Mouse (Mus musculus): Measurements from ENCODE around the gene Gm20532. TPM values are rescaled to one million over a fixed set of nuclear protein-coding genes. Genes with fewer than 3 reads are reported as not detected.

Gm20532 gene
- polyA plus RNA-seq, 1 experiment, result not detected

DNA sequence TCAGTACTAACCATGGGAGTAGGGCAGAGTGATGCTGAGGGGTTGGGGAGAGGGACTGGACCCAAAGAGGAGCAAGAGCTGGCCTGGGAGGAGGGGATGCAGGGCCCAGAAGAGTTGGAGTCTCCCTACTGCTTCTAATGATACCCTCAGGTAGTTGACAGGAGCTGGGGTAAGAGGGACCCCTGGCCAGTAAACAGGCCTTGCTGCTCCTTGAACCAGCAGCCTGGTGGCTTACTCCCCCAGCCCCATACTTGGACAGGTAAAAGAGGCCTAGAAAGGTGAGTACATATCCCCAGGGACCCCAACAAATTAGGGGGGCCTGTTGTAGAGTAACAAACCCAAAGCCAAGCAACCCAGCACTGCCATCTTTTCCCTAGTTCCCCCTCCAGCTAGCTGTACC is 22.3 kb downstream of the Gm20532 start:
- no peak for DNase-seq (ENCODE audit: low read depth)
- no peak for TF ChIP-seq CTCF (IDR thresholded peaks at IDR 0.05; ENCODE audit: borderline replicate concordance, extremely low read depth, insufficient read depth, insufficient read length)
- TF ChIP-seq POLR2A (IDR thresholded peaks at IDR 0.05; ENCODE audit: borderline replicate concordance, extremely low read depth, insufficient read depth, insufficient read length, poor library complexity, severe bottlenecking), result no peak

DNA sequence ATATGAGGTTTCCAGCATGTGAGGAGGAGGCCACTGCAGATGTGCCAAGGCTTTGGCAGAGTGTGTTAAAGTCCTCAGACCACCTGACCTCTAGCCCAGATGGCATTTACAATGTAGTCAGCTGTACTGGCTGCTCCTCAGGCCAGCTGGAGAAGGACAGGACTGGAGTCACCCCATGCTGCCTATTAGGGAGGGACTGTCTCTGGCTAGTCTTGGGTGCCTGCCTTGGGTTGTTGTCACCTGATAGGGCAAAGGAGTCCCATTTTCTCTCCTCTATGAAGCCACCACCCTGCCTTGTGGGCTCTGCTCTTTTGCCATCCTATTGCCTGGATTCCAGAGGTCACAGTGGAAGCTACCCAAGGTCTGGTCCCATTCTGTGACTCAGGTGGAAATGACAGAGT is 22.8 kb downstream of the Gm20532 start:
- DNase-seq (ENCODE audit: low read depth), result no peak
- TF ChIP-seq POLR2A (IDR thresholded peaks at IDR 0.05; ENCODE audit: borderline replicate concordance, extremely low read depth, insufficient read depth, insufficient read length, poor library complexity, severe bottlenecking) (no peak), CTCF (IDR thresholded peaks at IDR 0.05; ENCODE audit: borderline replicate concordance, extremely low read depth, insufficient read depth, insufficient read length) (no peak)

DNA sequence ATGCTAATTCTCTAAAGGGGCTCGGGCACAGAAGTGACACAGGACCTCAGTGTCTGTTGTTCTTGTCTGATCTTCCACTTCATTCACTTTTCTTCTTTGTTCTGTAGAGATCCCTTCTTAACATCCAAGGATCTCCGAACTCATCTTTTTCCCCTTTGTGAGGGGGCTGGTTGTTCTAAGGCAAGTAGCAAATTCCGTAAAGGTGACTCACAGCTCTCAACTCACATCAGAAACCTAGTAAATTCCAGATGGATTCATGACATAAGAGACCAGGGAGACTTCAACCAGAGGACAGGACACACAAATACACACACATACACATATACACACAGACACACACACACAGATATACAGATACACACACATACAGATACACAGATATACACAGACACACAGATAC is 24.1 kb downstream of the Gm20532 start:
- TF ChIP-seq POLR2A (IDR thresholded peaks at IDR 0.05; ENCODE audit: borderline replicate concordance, extremely low read depth, insufficient read depth, insufficient read length, poor library complexity, severe bottlenecking) (no peak), CTCF (IDR thresholded peaks at IDR 0.05; ENCODE audit: borderline replicate concordance, extremely low read depth, insufficient read depth, insufficient read length) (no peak)
- DNase-seq (ENCODE audit: low read depth), result no peak

DNA sequence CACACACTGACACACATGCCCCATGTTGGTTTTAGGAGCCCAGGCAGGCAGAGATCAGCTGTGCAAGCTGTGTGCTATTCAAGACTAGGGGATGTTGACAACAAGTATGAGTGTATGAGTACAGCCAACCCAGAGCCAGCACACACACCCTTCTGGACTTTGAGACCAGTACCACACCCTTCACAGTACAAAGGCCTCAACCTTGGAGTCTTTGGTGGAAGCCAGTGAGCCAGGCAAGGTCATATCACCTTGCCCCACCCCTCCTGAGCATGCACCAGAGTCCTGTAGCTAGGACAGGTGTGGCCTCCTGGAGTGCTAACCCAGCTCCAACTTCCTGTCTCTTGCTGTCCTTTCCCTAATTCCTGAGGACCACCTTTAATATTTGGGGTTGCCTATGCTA is 24.6 kb downstream of the Gm20532 start:
- TF ChIP-seq CTCF (IDR thresholded peaks at IDR 0.05; ENCODE audit: borderline replicate concordance, extremely low read depth, insufficient read depth, insufficient read length) (no peak), POLR2A (IDR thresholded peaks at IDR 0.05; ENCODE audit: borderline replicate concordance, extremely low read depth, insufficient read depth, insufficient read length, poor library complexity, severe bottlenecking) (no peak)
- DNase-seq (ENCODE audit: low read depth), result no peak

DNA sequence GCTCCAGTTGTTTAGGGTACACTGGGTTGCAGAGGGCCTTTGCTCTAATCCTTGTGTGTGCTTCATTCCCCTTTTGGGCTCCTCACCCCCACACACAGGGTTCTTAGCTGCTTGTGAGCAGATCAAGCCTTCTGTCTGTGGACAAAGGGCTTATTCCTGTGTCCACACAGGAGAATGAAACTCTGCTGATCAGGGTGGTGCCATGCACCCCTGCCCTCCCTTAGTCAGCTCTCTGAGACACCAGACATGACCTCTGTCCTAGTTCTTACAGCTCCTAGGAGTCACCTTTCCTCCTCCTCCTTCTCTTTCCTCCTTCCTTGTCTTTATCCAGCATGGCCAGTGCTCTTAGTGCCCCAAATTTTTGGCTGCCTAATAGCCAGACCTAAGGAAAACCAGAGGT is 25.5 kb downstream of the Gm20532 start:
- DNase-seq (ENCODE audit: low read depth), result no peak

DNA sequence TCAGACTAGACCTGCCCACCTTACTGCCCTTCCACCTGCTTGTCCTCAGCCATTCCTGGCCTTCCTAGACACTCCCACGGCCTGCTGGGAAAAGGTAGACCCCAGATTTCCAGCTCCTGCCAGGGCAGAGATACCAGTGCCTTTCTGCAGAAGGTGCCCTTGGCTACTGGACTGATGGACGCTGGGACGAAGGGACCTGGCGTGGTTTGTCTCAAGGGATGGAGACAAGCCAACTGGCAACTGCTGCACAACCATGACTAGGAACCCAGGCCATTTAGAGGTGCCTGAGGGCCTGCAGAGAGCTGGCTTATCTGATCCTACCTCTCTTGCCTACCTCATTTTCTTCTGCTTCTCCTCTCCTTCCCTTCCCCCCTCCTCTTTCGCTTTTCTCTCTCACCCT is 28.5 kb downstream of the Gm20532 start:
- DNase-seq (ENCODE audit: low read depth), result no peak
- TF ChIP-seq POLR2A (IDR thresholded peaks at IDR 0.05; ENCODE audit: borderline replicate concordance, extremely low read depth, insufficient read depth, insufficient read length, poor library complexity, severe bottlenecking), result no peak
- no peak for TF ChIP-seq CTCF (IDR thresholded peaks at IDR 0.05; ENCODE audit: borderline replicate concordance, extremely low read depth, insufficient read depth, insufficient read length)

More for the DNA sequence above, 25.5 kb downstream of the Gm20532 start:
- TF ChIP-seq CTCF (IDR thresholded peaks at IDR 0.05; ENCODE audit: borderline replicate concordance, extremely low read depth, insufficient read depth, insufficient read length) (no peak), POLR2A (IDR thresholded peaks at IDR 0.05; ENCODE audit: borderline replicate concordance, extremely low read depth, insufficient read depth, insufficient read length, poor library complexity, severe bottlenecking) (no peak)

DNA sequence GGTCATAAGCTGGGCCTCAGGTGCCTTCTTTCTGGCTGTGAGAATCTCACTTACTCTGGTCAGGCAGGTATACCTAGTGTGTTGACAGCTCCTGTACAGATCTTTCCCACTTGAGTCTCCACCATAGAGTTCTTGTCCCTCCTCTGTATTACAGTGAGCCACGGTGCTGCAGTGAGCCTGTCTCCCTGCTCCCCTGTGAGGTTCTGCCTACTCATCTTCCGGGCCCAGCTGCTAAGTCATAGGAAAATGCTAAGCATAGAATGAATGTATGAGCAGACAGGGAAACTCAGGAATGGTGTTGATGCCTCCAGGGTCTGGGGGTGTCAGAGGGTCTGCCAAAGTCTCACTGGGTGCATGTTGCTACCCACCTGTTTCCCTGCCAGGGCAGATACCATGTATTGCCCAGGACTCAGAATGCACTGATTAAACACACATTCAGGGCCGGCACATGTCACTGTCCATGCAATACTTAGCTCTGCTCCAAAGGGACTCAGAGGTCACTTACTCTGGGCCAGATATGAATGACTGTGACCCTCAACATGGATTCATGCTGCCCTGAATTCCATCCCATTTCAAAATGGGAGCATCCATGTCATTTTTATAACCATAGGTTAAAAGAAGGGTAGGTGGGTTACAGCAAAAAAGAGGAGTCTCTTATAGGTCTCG is 29.2 kb downstream of the Gm20532 start:
- no peak for TF ChIP-seq CTCF (IDR thresholded peaks at IDR 0.05; ENCODE audit: borderline replicate concordance, extremely low read depth, insufficient read depth, insufficient read length)
- TF ChIP-seq POLR2A (IDR thresholded peaks at IDR 0.05; ENCODE audit: borderline replicate concordance, extremely low read depth, insufficient read depth, insufficient read length, poor library complexity, severe bottlenecking), result no peak
- no peak for DNase-seq (ENCODE audit: low read depth)

DNA sequence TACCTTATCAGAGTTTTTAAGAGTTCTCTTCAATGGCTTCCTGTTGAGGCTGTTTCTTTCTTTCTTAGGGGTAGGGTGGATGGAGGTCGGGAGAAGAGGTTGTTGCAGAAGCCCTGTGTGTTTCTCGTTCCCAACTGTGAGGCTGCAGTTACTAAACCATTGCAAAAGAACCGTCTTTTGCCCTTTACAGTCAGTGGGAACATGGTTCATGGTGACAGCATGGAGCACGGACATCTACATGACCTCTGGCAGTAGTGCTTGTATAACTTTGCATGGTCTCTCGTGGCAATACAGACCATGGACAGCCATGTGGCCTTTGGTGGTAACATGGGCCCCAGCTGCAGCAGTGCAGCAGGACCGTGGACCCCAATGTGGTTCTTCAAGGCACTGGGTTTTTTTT is 30.9 kb downstream of the Gm20532 start:
- TF ChIP-seq POLR2A (IDR thresholded peaks at IDR 0.05; ENCODE audit: borderline replicate concordance, extremely low read depth, insufficient read depth, insufficient read length, poor library complexity, severe bottlenecking) (no peak), CTCF (IDR thresholded peaks at IDR 0.05; ENCODE audit: borderline replicate concordance, extremely low read depth, insufficient read depth, insufficient read length) (no peak)
- DNase-seq (ENCODE audit: low read depth), result no peak

DNA sequence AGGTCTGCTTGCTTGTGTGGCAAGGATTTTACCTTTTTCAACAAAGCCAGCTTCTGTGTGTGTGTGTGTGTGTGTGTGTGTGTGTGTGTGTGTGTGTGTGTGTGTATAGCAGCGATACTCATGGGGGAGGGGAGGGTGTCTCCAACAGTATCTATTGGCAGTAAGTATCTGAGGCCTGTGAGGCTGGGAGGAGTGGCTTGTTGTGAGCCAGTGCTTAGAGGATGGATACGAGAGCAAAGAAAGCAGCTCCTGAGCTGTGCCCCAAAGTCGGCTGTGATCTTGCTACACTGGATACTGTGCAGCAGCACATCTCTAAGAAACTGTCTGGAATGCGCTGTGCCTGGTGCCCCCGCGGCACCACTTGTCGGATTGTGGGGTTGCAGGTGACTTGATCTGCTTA is 31.5 kb downstream of the Gm20532 start:
- no peak for DNase-seq (ENCODE audit: low read depth)
- TF ChIP-seq POLR2A (IDR thresholded peaks at IDR 0.05; ENCODE audit: borderline replicate concordance, extremely low read depth, insufficient read depth, insufficient read length, poor library complexity, severe bottlenecking) (no peak), CTCF (IDR thresholded peaks at IDR 0.05; ENCODE audit: borderline replicate concordance, extremely low read depth, insufficient read depth, insufficient read length) (no peak)

DNA sequence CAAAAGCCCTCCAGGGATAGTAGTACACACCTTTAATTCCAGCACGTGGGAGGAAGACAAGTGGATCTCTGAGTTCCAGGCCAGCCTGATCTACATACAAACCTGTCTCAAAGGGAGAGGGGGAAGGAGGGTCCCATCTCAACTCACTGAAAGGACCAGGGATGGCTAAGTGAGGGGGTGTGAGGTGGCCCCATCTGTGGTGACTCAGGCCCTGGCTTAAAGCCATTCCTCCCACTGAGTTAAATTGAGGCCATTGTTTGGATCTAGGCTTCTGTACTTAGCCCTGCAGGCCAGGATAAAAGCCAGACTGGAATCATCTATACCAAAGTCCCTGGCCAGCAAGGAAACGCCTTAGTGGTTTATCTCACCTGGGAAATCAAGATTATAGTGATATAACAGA is 34.8 kb downstream of the Gm20532 start:
- no peak for TF ChIP-seq POLR2A (IDR thresholded peaks at IDR 0.05; ENCODE audit: borderline replicate concordance, extremely low read depth, insufficient read depth, insufficient read length, poor library complexity, severe bottlenecking)
- no peak for TF ChIP-seq CTCF (IDR thresholded peaks at IDR 0.05; ENCODE audit: borderline replicate concordance, extremely low read depth, insufficient read depth, insufficient read length)
- DNase-seq (ENCODE audit: low read depth), result no peak

DNA sequence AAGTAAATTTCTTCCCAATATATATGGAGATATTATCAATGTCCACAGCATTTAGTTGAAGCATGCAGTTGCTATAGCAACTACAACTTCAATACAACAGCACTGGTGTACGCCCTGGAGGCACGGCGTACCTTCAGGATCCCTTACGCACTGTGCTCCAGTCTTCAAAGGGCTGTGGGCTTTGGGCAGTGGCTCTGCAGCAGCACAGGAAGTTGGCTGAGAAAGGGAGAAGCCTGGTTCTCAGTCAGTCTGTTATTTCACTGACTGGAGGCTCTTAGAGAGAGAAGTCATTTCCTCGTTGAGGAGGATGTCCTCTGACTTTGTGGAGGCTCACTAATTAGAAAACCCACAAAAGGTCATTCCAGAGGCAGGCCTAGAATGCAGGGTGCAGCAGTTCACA is 36.5 kb downstream of the Gm20532 start:
- TF ChIP-seq CTCF (IDR thresholded peaks at IDR 0.05; ENCODE audit: borderline replicate concordance, extremely low read depth, insufficient read depth, insufficient read length) (no peak), POLR2A (IDR thresholded peaks at IDR 0.05; ENCODE audit: borderline replicate concordance, extremely low read depth, insufficient read depth, insufficient read length, poor library complexity, severe bottlenecking) (no peak)
- peak; percentile 28 for DNase-seq (ENCODE audit: low read depth)

DNA sequence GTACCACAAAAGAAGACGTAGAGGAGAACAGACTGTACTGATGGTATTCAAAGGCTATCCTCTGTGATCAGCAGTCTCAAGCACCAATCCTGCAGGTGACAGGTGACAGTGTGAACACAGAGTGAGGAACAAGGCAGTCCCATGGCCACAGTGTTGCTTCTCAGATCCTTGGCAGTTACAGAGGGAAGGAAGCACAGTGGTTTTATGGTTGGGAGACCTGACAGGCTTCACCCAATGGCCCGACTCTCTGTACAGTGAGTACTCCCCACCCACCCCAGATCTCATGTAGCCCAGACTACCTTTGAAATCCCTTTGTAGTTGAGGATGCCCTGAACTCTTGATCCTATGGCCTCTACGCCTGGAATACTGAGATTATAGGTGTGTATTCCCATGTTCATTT is 39.0 kb downstream of the Gm20532 start:
- TF ChIP-seq POLR2A (IDR thresholded peaks at IDR 0.05; ENCODE audit: borderline replicate concordance, extremely low read depth, insufficient read depth, insufficient read length, poor library complexity, severe bottlenecking) (no peak), CTCF (IDR thresholded peaks at IDR 0.05; ENCODE audit: borderline replicate concordance, extremely low read depth, insufficient read depth, insufficient read length) (no peak)
- DNase-seq (ENCODE audit: low read depth), result no peak

Data from brain, embryonic 14.5 days (tissue).